Mouse (Mus musculus) MEL (cell line): ENCODE data around the gene Dnal4. TPM values are rescaled to one million over a fixed set of nuclear protein-coding genes. Genes with fewer than 3 reads are reported as not detected.

Experiments
- DNase-seq: peaks from one replicate; pipeline ENCODE4 v3.0.0; 2011; ENCODE audit warnings: low read depth, low spot score
- H3K27ac ChIP-seq: 2 replicates; pipeline ENCODE4 v1.5.1; 2012; ENCODE audit warnings: low read depth, mild to moderate bottlenecking, control low read depth, low read length, moderate library complexity; ENCODE audit not compliant: control insufficient read depth
- H3K27me3 ChIP-seq, 2 experiments: fragments of 150-350 bp in 1 of 2; sonication (generic) in 1 of 2; 2 replicates each; pipeline ENCODE4 v1.6.1; 2012; ENCODE audit warnings: low read length in 2 of 2, mild to moderate bottlenecking in 2 of 2, improper control_type of control experiment in 1 of 2, moderate library complexity in 1 of 2; ENCODE audit not compliant: insufficient read depth in 2 of 2, control insufficient read depth in 1 of 2
- H3K36me3 ChIP-seq, 2 experiments: 2 replicates each; pipeline ENCODE4 v1.6.1; 2012 to 2014; ENCODE audit warnings: low read length in 2 of 2, improper control_type of control experiment in 1 of 2, inconsistent platforms in 1 of 2, mild to moderate bottlenecking in 1 of 2; ENCODE audit not compliant: insufficient read depth in 2 of 2, control insufficient read depth in 1 of 2
- H3K4me1 ChIP-seq, 2 experiments: fragments of 150-350 bp in 1 of 2; sonication (generic) in 1 of 2; 2 replicates each; pipeline ENCODE4 v1.6.1; 2012; ENCODE audit warnings: low read length in 2 of 2, improper control_type of control experiment in 1 of 2, mild to moderate bottlenecking in 1 of 2; ENCODE audit not compliant: insufficient read depth in 2 of 2, control insufficient read depth in 1 of 2
- H3K4me3 ChIP-seq, 2 experiments: fragments of 150-350 bp in 1 of 2; sonication (generic) in 1 of 2; 2 replicates each; pipeline ENCODE4 v1.5.1; 2012; ENCODE audit warnings: low read depth in 2 of 2, low read length in 2 of 2, mild to moderate bottlenecking in 2 of 2, moderate library complexity in 2 of 2, control low read depth in 1 of 2, improper control_type of control experiment in 1 of 2; ENCODE audit not compliant: control insufficient read depth in 1 of 2, insufficient read depth in 1 of 2
- H3K79me2 ChIP-seq: 2 replicates; pipeline ENCODE4 v1.6.1; 2012; ENCODE audit warnings: mild to moderate bottlenecking, low read length, moderate library complexity; ENCODE audit not compliant: control insufficient read depth, poor library complexity, insufficient read depth
- H3K9ac ChIP-seq: 2 replicates; pipeline ENCODE4 v1.6.1; 2012; ENCODE audit warnings: low read depth, mild to moderate bottlenecking, control low read depth, low read length, moderate library complexity; ENCODE audit not compliant: control insufficient read depth, poor library complexity, severe bottlenecking
- H3K9me3 ChIP-seq: fragments of 150-350 bp; sonication (generic); replicated peaks from 2 replicates; pipeline ENCODE4 v1.6.1; 2012; ENCODE audit warnings: mild to moderate bottlenecking, low read length, improper control_type of control experiment, moderate library complexity; ENCODE audit not compliant: insufficient read depth
- BHLHE40 ChIP-seq: IDR thresholded peaks from 2 replicates; pipeline ENCODE4 v1.6.1; 2012; ENCODE audit warnings: low read depth, mild to moderate bottlenecking, inconsistent platforms, low read length, improper control_type of control experiment, borderline replicate concordance
- E2F4 ChIP-seq: IDR thresholded peaks from 2 replicates; pipeline ENCODE4 v1.6.1; 2011; ENCODE audit warnings: low read depth, low read length, improper control_type of control experiment, borderline replicate concordance
- EP300 ChIP-seq, 2 experiments: IDR thresholded peaks; 2 replicates each; pipeline ENCODE4 v1.6.1; 2011; ENCODE audit warnings: improper control_type of control experiment in 2 of 2, low read length in 2 of 2, low read depth in 1 of 2, mild to moderate bottlenecking in 1 of 2
- ETS1 ChIP-seq: IDR thresholded peaks from 2 replicates; pipeline ENCODE4 v1.6.1; 2012; ENCODE audit warnings: low read depth, mild to moderate bottlenecking, inconsistent platforms, low read length, improper control_type of control experiment, moderate library complexity
- GATA1 ChIP-seq: IDR thresholded peaks from 2 replicates; pipeline ENCODE4 v1.6.1; 2011; ENCODE audit warnings: low read depth, low read length, improper control_type of control experiment
- HCFC1 ChIP-seq: IDR thresholded peaks from 2 replicates; pipeline ENCODE4 v1.6.1; 2012; ENCODE audit warnings: low read depth, mild to moderate bottlenecking, inconsistent platforms, low read length, improper control_type of control experiment, moderate library complexity
- JUND ChIP-seq: IDR thresholded peaks from 2 replicates; pipeline ENCODE4 v1.6.1; 2011; ENCODE audit warnings: low read depth, mild to moderate bottlenecking, improper control_type of control experiment, low read length
- KAT2A ChIP-seq: conservative IDR thresholded peaks from 2 replicates; pipeline ENCODE4 v1.6.1; 2012; ENCODE audit warnings: low read depth, low read length, improper control_type of control experiment, inconsistent platforms
- MAFK ChIP-seq: IDR thresholded peaks from 2 replicates; pipeline ENCODE4 v1.6.1; 2011; ENCODE audit warnings: low read depth, mild to moderate bottlenecking, low read length, improper control_type of control experiment, borderline replicate concordance
- MAZ ChIP-seq: IDR thresholded peaks from 2 replicates; pipeline ENCODE4 v1.6.1; 2012; ENCODE audit warnings: low read depth, mild to moderate bottlenecking, inconsistent platforms, low read length, improper control_type of control experiment
- MYB ChIP-seq: IDR thresholded peaks from 2 replicates; pipeline ENCODE4 v1.6.1; 2011; ENCODE audit warnings: mild to moderate bottlenecking, low read depth, low read length, improper control_type of control experiment
- NELFE ChIP-seq: IDR thresholded peaks from 2 replicates; pipeline ENCODE4 v1.6.1; 2011; ENCODE audit warnings: low read depth, low read length, improper control_type of control experiment
- NRF1 ChIP-seq: IDR thresholded peaks from 2 replicates; pipeline ENCODE4 v1.6.1; 2014; ENCODE audit warnings: low read depth, mild to moderate bottlenecking, inconsistent platforms, low read length, improper control_type of control experiment, moderate library complexity; ENCODE audit not compliant: poor library complexity, insufficient read depth, severe bottlenecking
- POLR2A ChIP-seq, 2 experiments: IDR thresholded peaks; 2 replicates each; pipeline ENCODE4 v1.6.1; 2011 to 2012; ENCODE audit warnings: low read length in 2 of 2, mild to moderate bottlenecking in 2 of 2, control low read depth in 1 of 2, improper control_type of control experiment in 1 of 2, low read depth in 1 of 2, moderate library complexity in 1 of 2; ENCODE audit not compliant: control insufficient read depth in 1 of 2, insufficient read depth in 1 of 2, poor library complexity in 1 of 2
- POLR2AphosphoS2 ChIP-seq: IDR thresholded peaks from 2 replicates; pipeline ENCODE4 v1.6.1; 2011; ENCODE audit warnings: low read length, improper control_type of control experiment
- RCOR1 ChIP-seq: IDR thresholded peaks from 2 replicates; pipeline ENCODE4 v1.6.1; 2012; ENCODE audit warnings: low read depth, mild to moderate bottlenecking, inconsistent platforms, low read length, improper control_type of control experiment
- SIN3A ChIP-seq: IDR thresholded peaks from 2 replicates; pipeline ENCODE4 v1.6.1; 2012; ENCODE audit warnings: low read length, improper control_type of control experiment, inconsistent platforms
- SMC3 ChIP-seq: IDR thresholded peaks from 2 replicates; pipeline ENCODE4 v1.6.1; 2011; ENCODE audit warnings: low read depth, low read length, improper control_type of control experiment
- TAL1 ChIP-seq: IDR thresholded peaks from 2 replicates; pipeline ENCODE4 v1.6.1; 2012; ENCODE audit warnings: mild to moderate bottlenecking, inconsistent platforms, low read length, moderate library complexity, mixed read lengths
- TBP ChIP-seq: IDR thresholded peaks from 2 replicates; pipeline ENCODE4 v1.8.0; 2011; ENCODE audit warnings: low read depth, low read length, improper control_type of control experiment
- TCF12 ChIP-seq: IDR thresholded peaks from 2 replicates; pipeline ENCODE4 v1.6.1; 2014; ENCODE audit warnings: low read depth, mild to moderate bottlenecking, inconsistent platforms, low read length, improper control_type of control experiment, moderate library complexity
- UBTF ChIP-seq: IDR thresholded peaks from 2 replicates; pipeline ENCODE4 v1.6.1; 2012; ENCODE audit warnings: low read depth, mild to moderate bottlenecking, inconsistent platforms, low read length, improper control_type of control experiment, moderate library complexity, borderline replicate concordance; ENCODE audit not compliant: insufficient read depth
- USF1 ChIP-seq: IDR thresholded peaks from 2 replicates; pipeline ENCODE4 v1.6.1; 2014; ENCODE audit warnings: low read depth, mild to moderate bottlenecking, inconsistent platforms, low read length, improper control_type of control experiment, moderate library complexity
- ZC3H11A ChIP-seq: IDR thresholded peaks from 2 replicates; pipeline ENCODE4 v1.6.1; 2012; ENCODE audit warnings: low read depth, mild to moderate bottlenecking, inconsistent platforms, low read length, improper control_type of control experiment
- ZMIZ1 ChIP-seq: IDR thresholded peaks from 2 replicates; pipeline ENCODE4 v1.6.1; 2012; ENCODE audit warnings: low read depth, mild to moderate bottlenecking, inconsistent platforms, low read length, improper control_type of control experiment, moderate library complexity
- ZNF384 ChIP-seq: IDR thresholded peaks from 2 replicates; pipeline ENCODE4 v1.6.1; 2012; ENCODE audit warnings: low read depth, mild to moderate bottlenecking, inconsistent platforms, low read length, improper control_type of control experiment
- polyA plus RNA-seq, 2 experiments: library from polyadenylated mRNA; stranded (reverse) in 1 of 2; unstranded in 1 of 2; fragments of >175 nt in 1 of 2; fragments of >200 nt in 1 of 2; gene quantifications; 2 replicates each; pipeline versions ENCODE4 v1.2.1 to v1.2.4; 2012; ENCODE audit warnings: low replicate concordance in 2 of 2, low read depth in 1 of 2; ENCODE audit not compliant: insufficient read length in 2 of 2, insufficient read depth in 1 of 2, missing spikeins in 1 of 2
- total RNA-seq: library from RNA; depleted of rRNA; stranded (reverse); fragments of 300-350 nt; gene quantifications from 2 replicates; pipeline ENCODE4 v1.2.3, GENCODE M21; 2012

Dnal4 gene
- total and polyA plus RNA-seq, 3 experiments: 19.5 to 30.0 TPM; not detected in 1

- H3K9ac ChIP-seq: peak overlapping the region; percentile 29
- no peaks in the 10 kb centered on the region for H3K9me3 ChIP-seq
- H3K4me1 ChIP-seq: peaks cover 27 to 31% of the 10 kb centered on the region in 2 experiments
- H3K36me3 ChIP-seq: peaks cover 0 to 27% of the 10 kb centered on the region in 2 experiments; a peak in 3 of 4 replicates
- H3K4me3 ChIP-seq: peak overlapping the region; percentile 9 to 35; a peak in 2 of 4 replicates
- TF ChIP-seq GATA1: peak; percentile 57
- peak; percentile 67 for TF ChIP-seq EP300 (IDR thresholded peaks at IDR 0.05; ENCODE audit: low read depth in 1 of 2, low read length in 2 of 2)
- peak in 1 of 2 experiments; percentile 42; a peak in 2 of 4 replicates for TF ChIP-seq POLR2A (IDR thresholded peaks at IDR 0.05; ENCODE audit: control insufficient read depth in 1 of 2, insufficient read depth in 1 of 2, low read depth in 1 of 2, low read length in 2 of 2, poor library complexity in 1 of 2)
- TF ChIP-seq MAFK: no peak
- TF ChIP-seq NELFE: peak; percentile 27; the same call in 1 of the 2 replicates
- TF ChIP-seq E2F4: no peak
- TF ChIP-seq ZC3H11A: no peak
- peak; percentile 94 for TF ChIP-seq ZNF384
- TF ChIP-seq MAZ: 0 out of 2 replicates have a peak, but pooled peaks have one; percentile 35
- no peak for TF ChIP-seq TBP
- TF ChIP-seq ETS1: peak; percentile 50
- peak; percentile 50 for TF ChIP-seq SIN3A
- 0 out of 2 replicates have a peak, but pooled peaks have one; percentile 27 for TF ChIP-seq TAL1
- TF ChIP-seq TCF12: peak; percentile 74
- no peaks in the 10 kb centered on the region for H3K27me3 ChIP-seq
- H3K27ac ChIP-seq: peak overlapping the region; percentile 72
- peak; percentile 85 for DNase-seq
- H3K79me2 ChIP-seq: no peaks in the 10 kb centered on the region; the same call in 1 of the 2 replicates
Measured at GRCm38 (mm10) chr15:79823588-79824280, 46.1 kb upstream of the Dnal4 start.

GRCm38 (mm10) chr15:79822265-79823199, 44.9 kb upstream of the Dnal4 start:
- Histone ChIP-seq H3K79me2 (no peaks in the 10 kb centered on the region), H3K27me3 (no peaks in the 10 kb centered on the region), H3K36me3 (peaks cover 0 to 27% of the 10 kb centered on the region in 2 experiments; a peak in 2 of 4 replicates), H3K27ac (peak overlapping the region; percentile 72), H3K9ac (peak overlapping the region; percentile 15), H3K9me3 (no peaks in the 10 kb centered on the region), H3K4me3 (no peak overlapping the region), H3K4me1 (peaks cover 27 to 31% of the 10 kb centered on the region in 2 experiments)
- peak; percentile 93 for DNase-seq
- TF ChIP-seq ZMIZ1: peak; percentile 43; the same call in 1 of the 2 replicates
- TF ChIP-seq MYB: peak; percentile 70
- TF ChIP-seq UBTF: no peak
- no peak for TF ChIP-seq E2F4
- peak; percentile 35; the same call in 1 of the 2 replicates for TF ChIP-seq ZNF384
- no peak for TF ChIP-seq BHLHE40
- peak; percentile 95 for TF ChIP-seq TAL1
- 0 out of 2 replicates have a peak, but pooled peaks have one; percentile 27 for TF ChIP-seq RCOR1
- TF ChIP-seq NRF1: peak; percentile 58; the same call in 1 of the 2 replicates
- TF ChIP-seq USF1: no peak
- peak; percentile 91 for TF ChIP-seq TCF12
- TF ChIP-seq HCFC1: peak; percentile 36; the same call in 1 of the 2 replicates
- no peak for TF ChIP-seq JUND
- peak; percentile 76 for TF ChIP-seq GATA1
- no peak for TF ChIP-seq SMC3
- TF ChIP-seq EP300 (IDR thresholded peaks at IDR 0.05; ENCODE audit: low read depth in 1 of 2, low read length in 2 of 2): peak; percentile 82 to 93
- TF ChIP-seq ETS1: peak; percentile 82
- TF ChIP-seq POLR2AphosphoS2: peak; percentile 92
- no peak for TF ChIP-seq KAT2A
